Mouse (Mus musculus): ENCODE data around the gene Ddx21. TPM values are rescaled to one million over a fixed set of nuclear protein-coding genes. Genes with fewer than 3 reads are reported as not detected.

The Ddx21 gene
- polyA plus RNA-seq, 1 experiment from 2014 or later = 17.1 TPM

- Histone ChIP-seq H3K27ac (no peak overlapping the region), H3K4me2 (no peak overlapping the region), H3K4me3 (no peak overlapping the region), H3K4me1 (replicated peaks) (no peaks in the 10 kb centered on the region), H3K9ac (no peak overlapping the region), H3K27me3 (no peaks in the 10 kb centered on the region), H3K9me3 (no peaks in the 10 kb centered on the region), H3K36me3 (no peaks in the 10 kb centered on the region)
- WGBS = 85% methylated on average over 7 of the region's 7 CpGs
- ATAC-seq (ENCODE audit: low FRiP score) = no peak
These were observed 67.6 kb downstream of the Ddx21 start for GRCm38 (mm10) chr10:62534509-62534908.

GRCm38 (mm10) chr10:62532832-62533231, 69.2 kb downstream of the Ddx21 start:
- Histone ChIP-seq H3K36me3 (no peaks in the 10 kb centered on the region), H3K4me2 (no peak overlapping the region), H3K27ac (no peak overlapping the region), H3K4me1 (replicated peaks) (no peaks in the 10 kb centered on the region), H3K4me3 (no peak overlapping the region), H3K9me3 (no peaks in the 10 kb centered on the region), H3K9ac (no peak overlapping the region), H3K27me3 (no peaks in the 10 kb centered on the region)
- WGBS = 54% methylated on average over 2 of the region's 2 CpGs
- ATAC-seq (ENCODE audit: low FRiP score) = no peak

Other genes starting within 250 kb of the Ddx21 start
- 83.4 and 93.0 TPM in 2 replicates for gene Hk1, start 222.4 kb downstream of the Ddx21 start, polyA plus RNA-seq (2015; fragmentation: Nextera tagmentation; extraction: Ambion mirVana)
- gene Hkdc1, start 179.8 kb downstream of the Ddx21 start, polyA plus RNA-seq (2015; fragmentation: Nextera tagmentation; extraction: Ambion mirVana) = 0.70 and 0.89 TPM in 2 replicates
- 1.4 and 1.6 TPM in 2 replicates for gene 4930507D05Rik, start 152.8 kb downstream of the Ddx21 start, polyA plus RNA-seq (2015; fragmentation: Nextera tagmentation; extraction: Ambion mirVana)
- gene Supv3l1, start 152.5 kb downstream of the Ddx21 start, polyA plus RNA-seq (2015; fragmentation: Nextera tagmentation; extraction: Ambion mirVana) = 19.9 and 21.8 TPM in 2 replicates
- 65.1 and 65.4 TPM in 2 replicates for gene Vps26a, start 115.5 kb downstream of the Ddx21 start, polyA plus RNA-seq (2015; fragmentation: Nextera tagmentation; extraction: Ambion mirVana)
- gene Srgn, start 74.8 kb downstream of the Ddx21 start, polyA plus RNA-seq (2015; fragmentation: Nextera tagmentation; extraction: Ambion mirVana) = 8.3 and 10.9 TPM in 2 replicates
- gene Kif1bp, start 23.8 kb downstream of the Ddx21 start, polyA plus RNA-seq (2015; fragmentation: Nextera tagmentation; extraction: Ambion mirVana) = 66.8 and 68.0 TPM in 2 replicates
- 92.3 and 93.7 TPM in 2 replicates for gene Ddx50, start 48.9 kb upstream of the Ddx21 start, polyA plus RNA-seq (2015; fragmentation: Nextera tagmentation; extraction: Ambion mirVana)
- 2.1 and 3.0 TPM in 2 replicates for gene Stox1, start 123.8 kb upstream of the Ddx21 start, polyA plus RNA-seq (2015; fragmentation: Nextera tagmentation; extraction: Ambion mirVana)
- gene Ccar1, start 190.0 kb upstream of the Ddx21 start, polyA plus RNA-seq (2015; fragmentation: Nextera tagmentation; extraction: Ambion mirVana) = 113 and 118 TPM in 2 replicates

Measured in hindbrain, embryonic 13.5 days (tissue).